Mouse (Mus musculus) E14TG2a.4 (cell line): ENCODE data around the gene Surf6.

Source experiments
- CTCF ChIP-seq: conservative IDR thresholded peaks from 2 replicates; pipeline ENCODE4 v1.5.1; 2014; ENCODE audit warnings: low read length
- NANOG ChIP-seq: IDR thresholded peaks from 2 replicates; pipeline ENCODE4 v1.6.1; 2014; ENCODE audit warnings: borderline replicate concordance, low read length, mixed read lengths
- POU5F1 ChIP-seq: IDR thresholded peaks from 2 replicates; pipeline ENCODE4 v1.6.1; 2014; ENCODE audit warnings: low read length, borderline replicate concordance

- TF ChIP-seq CTCF (no peak), POU5F1 (no peak), NANOG (no peak)
These were observed 49.5 kb upstream of the Surf6 start for GRCm38 (mm10) chr2:26952193-26952592.
